In genomic region chr15:59888996-59889395, GRCm38 (mm10) we compare ENCODE assay signal across 20 mouse cellular contexts.
"Had no signal": no experiment of that assay in that cellular context is flagged by ENCODE, and none has a peak within 500 bp of the region (broad histone marks: within the 10 kb centered on the region; RNA-seq: fewer than 3 reads in every experiment).

No protein-coding gene starts in this region.

- DNase-seq: lung, adult 18-20 months; lung, embryonic 14.5 days; lung, postnatal 10 days; lung, postnatal 4 days; retina, postnatal 1 day; right cerebral cortex, adult 18-20 months; right cerebral cortex, postnatal 25 days; right cerebral cortex, postnatal 4 days; spleen, adult 18-20 months; thymus, adult 2 months; thymus, postnatal 25 days; thymus, postnatal 4 days had no signal

- H3K4me1 ChIP-seq: midbrain, embryonic 13.5 days; midbrain, embryonic 15.5 days; neural tube, embryonic 13.5 days; neural tube, embryonic 15.5 days; stomach, embryonic 15.5 days had no signal

- H3K36me3 ChIP-seq: midbrain, embryonic 10.5 days; midbrain, embryonic 13.5 days; midbrain, embryonic 15.5 days; neural tube, embryonic 13.5 days; neural tube, embryonic 15.5 days; stomach, embryonic 15.5 days had no signal

- H3K27ac ChIP-seq: midbrain, embryonic 10.5 days; midbrain, embryonic 13.5 days; midbrain, embryonic 15.5 days; neural tube, embryonic 13.5 days; neural tube, embryonic 15.5 days; stomach, embryonic 15.5 days; stomach, postnatal 0 days had no signal

- H3K27me3 ChIP-seq: midbrain, embryonic 13.5 days; midbrain, embryonic 15.5 days; neural tube, embryonic 13.5 days; neural tube, embryonic 15.5 days; stomach, embryonic 15.5 days had no signal

- H3K9ac ChIP-seq: lung, embryonic 14.5 days; midbrain, embryonic 13.5 days; midbrain, embryonic 15.5 days; neural tube, embryonic 13.5 days; neural tube, embryonic 15.5 days; stomach, embryonic 15.5 days had no signal

- H3K4me3 ChIP-seq: midbrain, embryonic 10.5 days; midbrain, embryonic 13.5 days; midbrain, embryonic 15.5 days; myocyte; neural tube, embryonic 13.5 days; neural tube, embryonic 15.5 days; stomach, embryonic 15.5 days had no signal

- H3K4me2 ChIP-seq: lung, embryonic 14.5 days; midbrain, embryonic 13.5 days; midbrain, embryonic 15.5 days; neural tube, embryonic 13.5 days; neural tube, embryonic 15.5 days; stomach, embryonic 15.5 days had no signal

- H3K9me3 ChIP-seq: midbrain, embryonic 10.5 days; midbrain, embryonic 13.5 days; midbrain, embryonic 15.5 days; neural tube, embryonic 15.5 days; stomach, embryonic 15.5 days had no signal

- ATAC-seq: midbrain, embryonic 13.5 days; midbrain, embryonic 15.5 days had no signal
